Mouse (Mus musculus): ENCODE results near the gene Babam2. TPM values are rescaled to one million over a fixed set of nuclear protein-coding genes. Genes with fewer than 3 reads are reported as not detected.

The Babam2 gene
- polyA plus RNA-seq, 1 experiment from 2014 or later, result 33.5 TPM

GRCm38 (mm10) chr5:31924075-31924474 lies 226.6 kb downstream of the Babam2 start:
- no peak overlapping the region for H3K27ac ChIP-seq (replicated peaks; ENCODE audit: low read depth, low read length)
- no peak for ATAC-seq (ENCODE audit: low FRiP score, low TSS enrichment)
- H3K4me2 ChIP-seq (ENCODE audit: low read length), result no peak overlapping the region

GRCm38 (mm10) chr5:31926551-31926950 lies 229.1 kb downstream of the Babam2 start:
- H3K27ac ChIP-seq (replicated peaks; ENCODE audit: low read depth, low read length), result no peak overlapping the region
- H3K36me3 ChIP-seq (ENCODE audit: control insufficient read depth, insufficient read depth, low read length), result no peaks in the 10 kb centered on the region
- H3K9ac ChIP-seq (replicated peaks; ENCODE audit: low read length), result no peak overlapping the region
- H3K9me3 ChIP-seq (ENCODE audit: control insufficient read depth, low read length), result no peaks in the 10 kb centered on the region
- no peak overlapping the region for H3K4me2 ChIP-seq (ENCODE audit: low read length)
- no peaks in the 10 kb centered on the region for H3K27me3 ChIP-seq (ENCODE audit: control insufficient read depth, insufficient read depth, low read length)
- 90% methylated on average over 1 of the region's 1 CpGs for WGBS
- ATAC-seq (ENCODE audit: low FRiP score, low TSS enrichment) (no peak), DNase-seq (no peak)
- H3K4me3 ChIP-seq (replicated peaks; ENCODE audit: low read depth, low read length), result no peak overlapping the region
- no peaks in the 10 kb centered on the region for H3K4me1 ChIP-seq (ENCODE audit: control insufficient read depth, insufficient read depth, low read length)

More at GRCm38 (mm10) chr5:31924075-31924474, 226.6 kb downstream of the Babam2 start:
- Histone ChIP-seq H3K4me3 (replicated peaks; ENCODE audit: low read depth, low read length) (no peak overlapping the region), H3K9ac (replicated peaks; ENCODE audit: low read length) (no peak overlapping the region), H3K27me3 (ENCODE audit: control insufficient read depth, insufficient read depth, low read length) (no peaks in the 10 kb centered on the region), H3K4me1 (ENCODE audit: control insufficient read depth, insufficient read depth, low read length) (no peaks in the 10 kb centered on the region), H3K36me3 (ENCODE audit: control insufficient read depth, insufficient read depth, low read length) (no peaks in the 10 kb centered on the region), H3K9me3 (ENCODE audit: control insufficient read depth, low read length) (no peaks in the 10 kb centered on the region)
- DNase-seq, result no peak

GRCm38 (mm10) chr5:31929007-31929406 lies 231.5 kb downstream of the Babam2 start:
- H3K36me3 ChIP-seq (ENCODE audit: control insufficient read depth, insufficient read depth, low read length), result no peaks in the 10 kb centered on the region
- no peak overlapping the region for H3K4me3 ChIP-seq (replicated peaks; ENCODE audit: low read depth, low read length)
- 39% methylated on average over 7 of the region's 7 CpGs for WGBS
- DNase-seq, result peak; percentile 41
- no peaks in the 10 kb centered on the region for H3K4me1 ChIP-seq (ENCODE audit: control insufficient read depth, insufficient read depth, low read length)
- H3K9ac ChIP-seq (replicated peaks; ENCODE audit: low read length), result no peak overlapping the region
- no peak for ATAC-seq (ENCODE audit: low FRiP score, low TSS enrichment)
- H3K27ac ChIP-seq (replicated peaks; ENCODE audit: low read depth, low read length), result no peak overlapping the region
- no peak overlapping the region for H3K4me2 ChIP-seq (ENCODE audit: low read length)
- no peaks in the 10 kb centered on the region for H3K9me3 ChIP-seq (ENCODE audit: control insufficient read depth, low read length)
- no peaks in the 10 kb centered on the region for H3K27me3 ChIP-seq (ENCODE audit: control insufficient read depth, insufficient read depth, low read length)

GRCm38 (mm10) chr5:31931127-31931625 lies 233.7 kb downstream of the Babam2 start:
- 88% methylated on average over 8 of the region's 8 CpGs for WGBS
- no peak for ATAC-seq (ENCODE audit: low FRiP score, low TSS enrichment)
- Histone ChIP-seq H3K36me3 (ENCODE audit: control insufficient read depth, insufficient read depth, low read length) (no peaks in the 10 kb centered on the region), H3K27me3 (ENCODE audit: control insufficient read depth, insufficient read depth, low read length) (no peaks in the 10 kb centered on the region), H3K9me3 (ENCODE audit: control insufficient read depth, low read length) (no peaks in the 10 kb centered on the region), H3K9ac (replicated peaks; ENCODE audit: low read length) (no peak overlapping the region), H3K4me2 (ENCODE audit: low read length) (no peak overlapping the region), H3K4me3 (replicated peaks; ENCODE audit: low read depth, low read length) (no peak overlapping the region), H3K27ac (replicated peaks; ENCODE audit: low read depth, low read length) (no peak overlapping the region), H3K4me1 (ENCODE audit: control insufficient read depth, insufficient read depth, low read length) (no peaks in the 10 kb centered on the region)
- no peak for DNase-seq

GRCm38 (mm10) chr5:31931637-31932036 lies 234.2 kb downstream of the Babam2 start:
- no peak overlapping the region for H3K27ac ChIP-seq (replicated peaks; ENCODE audit: low read depth, low read length)
- no peaks in the 10 kb centered on the region for H3K36me3 ChIP-seq (ENCODE audit: control insufficient read depth, insufficient read depth, low read length)
- no peaks in the 10 kb centered on the region for H3K9me3 ChIP-seq (ENCODE audit: control insufficient read depth, low read length)
- 83% methylated on average over 1 of the region's 1 CpGs for WGBS
- H3K4me2 ChIP-seq (ENCODE audit: low read length), result no peak overlapping the region
- no peak for ATAC-seq (ENCODE audit: low FRiP score, low TSS enrichment)
- H3K4me1 ChIP-seq (ENCODE audit: control insufficient read depth, insufficient read depth, low read length), result no peaks in the 10 kb centered on the region
- DNase-seq, result no peak
- no peaks in the 10 kb centered on the region for H3K27me3 ChIP-seq (ENCODE audit: control insufficient read depth, insufficient read depth, low read length)
- no peak overlapping the region for H3K9ac ChIP-seq (replicated peaks; ENCODE audit: low read length)
- H3K4me3 ChIP-seq (replicated peaks; ENCODE audit: low read depth, low read length), result no peak overlapping the region

GRCm38 (mm10) chr5:31933296-31933695 lies 235.8 kb downstream of the Babam2 start:
- no peak for ATAC-seq (ENCODE audit: low FRiP score, low TSS enrichment)
- no peak overlapping the region for H3K4me2 ChIP-seq (ENCODE audit: low read length)
- DNase-seq, result no peak
- 93% methylated on average over 6 of the region's 6 CpGs for WGBS
- H3K9me3 ChIP-seq (ENCODE audit: control insufficient read depth, low read length), result no peaks in the 10 kb centered on the region
- no peaks in the 10 kb centered on the region for H3K27me3 ChIP-seq (ENCODE audit: control insufficient read depth, insufficient read depth, low read length)
- H3K27ac ChIP-seq (replicated peaks; ENCODE audit: low read depth, low read length), result no peak overlapping the region
- H3K4me3 ChIP-seq (replicated peaks; ENCODE audit: low read depth, low read length), result no peak overlapping the region
- H3K36me3 ChIP-seq (ENCODE audit: control insufficient read depth, insufficient read depth, low read length), result no peaks in the 10 kb centered on the region
- H3K4me1 ChIP-seq (ENCODE audit: control insufficient read depth, insufficient read depth, low read length), result no peaks in the 10 kb centered on the region
- H3K9ac ChIP-seq (replicated peaks; ENCODE audit: low read length), result no peak overlapping the region

- Histone ChIP-seq H3K36me3 (ENCODE audit: control insufficient read depth, insufficient read depth, low read length) (no peaks in the 10 kb centered on the region), H3K27me3 (ENCODE audit: control insufficient read depth, insufficient read depth, low read length) (no peaks in the 10 kb centered on the region), H3K9ac (replicated peaks; ENCODE audit: low read length) (no peak overlapping the region), H3K4me3 (replicated peaks; ENCODE audit: low read depth, low read length) (no peak overlapping the region), H3K4me2 (ENCODE audit: low read length) (no peak overlapping the region), H3K4me1 (ENCODE audit: control insufficient read depth, insufficient read depth, low read length) (no peaks in the 10 kb centered on the region), H3K27ac (replicated peaks; ENCODE audit: low read depth, low read length) (no peak overlapping the region), H3K9me3 (ENCODE audit: control insufficient read depth, low read length) (no peaks in the 10 kb centered on the region)
- no peak for ATAC-seq (ENCODE audit: low FRiP score, low TSS enrichment)
- no peak for DNase-seq
- 88% methylated on average over 3 of the region's 3 CpGs for WGBS
Observed at GRCm38 (mm10) chr5:31934397-31934796, 236.9 kb downstream of the Babam2 start.

GRCm38 (mm10) chr5:31935936-31936335 lies 238.5 kb downstream of the Babam2 start:
- Histone ChIP-seq H3K36me3 (ENCODE audit: control insufficient read depth, insufficient read depth, low read length) (no peaks in the 10 kb centered on the region), H3K9ac (replicated peaks; ENCODE audit: low read length) (no peak overlapping the region), H3K4me3 (replicated peaks; ENCODE audit: low read depth, low read length) (no peak overlapping the region), H3K4me1 (ENCODE audit: control insufficient read depth, insufficient read depth, low read length) (no peaks in the 10 kb centered on the region), H3K27ac (replicated peaks; ENCODE audit: low read depth, low read length) (no peak overlapping the region), H3K9me3 (ENCODE audit: control insufficient read depth, low read length) (no peaks in the 10 kb centered on the region), H3K27me3 (ENCODE audit: control insufficient read depth, insufficient read depth, low read length) (no peaks in the 10 kb centered on the region), H3K4me2 (ENCODE audit: low read length) (no peak overlapping the region)
- 90% methylated on average over 3 of the region's 3 CpGs for WGBS
- ATAC-seq (ENCODE audit: low FRiP score, low TSS enrichment) (no peak), DNase-seq (no peak)

GRCm38 (mm10) chr5:31936523-31936922 lies 239.0 kb downstream of the Babam2 start:
- no peak overlapping the region for H3K9ac ChIP-seq (replicated peaks; ENCODE audit: low read length)
- WGBS, result 73% methylated on average over 3 of the region's 3 CpGs
- H3K27ac ChIP-seq (replicated peaks; ENCODE audit: low read depth, low read length), result no peak overlapping the region
- H3K4me2 ChIP-seq (ENCODE audit: low read length), result no peak overlapping the region
- DNase-seq, result no peak
- H3K4me3 ChIP-seq (replicated peaks; ENCODE audit: low read depth, low read length), result no peak overlapping the region
- no peaks in the 10 kb centered on the region for H3K36me3 ChIP-seq (ENCODE audit: control insufficient read depth, insufficient read depth, low read length)
- H3K4me1 ChIP-seq (ENCODE audit: control insufficient read depth, insufficient read depth, low read length), result no peaks in the 10 kb centered on the region
- H3K27me3 ChIP-seq (ENCODE audit: control insufficient read depth, insufficient read depth, low read length), result no peaks in the 10 kb centered on the region
- H3K9me3 ChIP-seq (ENCODE audit: control insufficient read depth, low read length), result no peaks in the 10 kb centered on the region
- no peak for ATAC-seq (ENCODE audit: low FRiP score, low TSS enrichment)

Measured in midbrain, embryonic 14.5 days (tissue).